Mouse (Mus musculus): ENCODE data around the gene Lce1k. TPM values are rescaled to one million over a fixed set of nuclear protein-coding genes. Genes with fewer than 3 reads are reported as not detected.

Gene Lce1k
- polyA plus RNA-seq, 1 experiment from 2014 or later: not detected

DNA sequence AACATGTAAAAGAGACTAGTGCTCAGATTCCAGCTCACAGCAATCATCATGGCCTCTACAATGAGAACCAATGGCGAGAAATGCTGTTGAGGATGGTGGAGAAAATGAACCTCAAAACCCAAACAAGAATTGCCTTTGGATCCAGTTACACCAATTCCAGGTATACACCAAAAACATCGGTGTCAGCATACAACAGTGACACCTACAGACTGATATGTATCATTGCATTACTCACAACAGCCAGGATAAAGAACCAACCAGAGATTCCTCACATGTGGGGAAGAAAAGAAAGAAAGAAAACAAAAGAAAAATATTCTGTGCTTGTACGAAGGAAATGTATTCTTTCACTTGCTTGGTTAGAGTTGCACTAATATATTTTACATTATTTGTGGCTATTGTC lies 36.1 kb downstream of the Lce1k start:
- Histone ChIP-seq H3K4me2 (ENCODE audit: low read depth, low read length) (no peak overlapping the region), H3K36me3 (replicated peaks; ENCODE audit: control insufficient read depth, insufficient read depth, low read depth, low read length) (no peaks in the 10 kb centered on the region)
- 23% methylated on average over 3 of the region's 3 CpGs for WGBS

DNA sequence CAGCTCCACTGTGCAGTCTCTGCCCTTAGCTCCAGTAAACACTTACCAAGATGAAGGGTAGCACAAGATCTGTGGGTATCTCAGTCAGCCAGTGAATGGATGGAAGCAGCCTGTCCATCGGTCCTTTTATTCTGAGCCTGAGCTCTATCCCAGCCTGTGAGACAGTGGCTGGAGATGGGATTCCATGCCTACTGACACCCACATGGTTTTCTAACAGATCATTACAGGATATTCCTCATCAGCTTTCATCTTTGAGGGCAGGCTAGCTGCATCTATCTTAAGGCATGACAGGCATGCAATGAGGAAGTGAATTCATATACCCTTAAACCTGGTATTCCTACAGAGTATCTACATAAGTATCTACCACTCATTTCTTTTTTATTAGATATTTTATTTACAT lies 42.7 kb downstream of the Lce1k start, which contains the start of gene Lce1h:
Gene Lce1h, minus strand, starts transcription at position 101 of the 400 bp plus-strand sequence.
- ATAC-seq (replicated peaks; ENCODE audit: insufficient number of reproducible peaks, low FRiP score, low TSS enrichment, low read depth) (no peak), DNase-seq (ENCODE audit: low spot score) (no peak)
- no peaks in the 10 kb centered on the region for H3K9me3 ChIP-seq (replicated peaks; ENCODE audit: control insufficient read depth, low read length)
- H3K27ac ChIP-seq (replicated peaks; ENCODE audit: low read depth, low read length): no peak within 1 kb of the TSS
- H3K9ac ChIP-seq (replicated peaks; ENCODE audit: low read length): no peak within 1 kb of the TSS
- H3K4me2 ChIP-seq (ENCODE audit: low read depth, low read length): no peak within 1 kb of the TSS
- no peaks in the 10 kb centered on the region for H3K4me1 ChIP-seq (ENCODE audit: control insufficient read depth, insufficient read depth, low read length)
- 87% methylated on average over 1 of the region's 1 CpGs for WGBS
- no peaks in the 10 kb centered on the region for H3K27me3 ChIP-seq (ENCODE audit: control insufficient read depth, insufficient read depth, low read length)
- H3K36me3 ChIP-seq (replicated peaks; ENCODE audit: control insufficient read depth, insufficient read depth, low read depth, low read length): no peaks in the 10 kb centered on the region
- H3K4me3 ChIP-seq (ENCODE audit: low read depth, low read length): no peak within 1 kb of the TSS

More for the DNA sequence above, 36.1 kb downstream of the Lce1k start:
- no peak for ATAC-seq (replicated peaks; ENCODE audit: insufficient number of reproducible peaks, low FRiP score, low TSS enrichment, low read depth)
- Histone ChIP-seq H3K9ac (replicated peaks; ENCODE audit: low read length) (no peak overlapping the region), H3K27me3 (ENCODE audit: control insufficient read depth, insufficient read depth, low read length) (no peaks in the 10 kb centered on the region), H3K4me3 (ENCODE audit: low read depth, low read length) (no peak overlapping the region), H3K4me1 (ENCODE audit: control insufficient read depth, insufficient read depth, low read length) (no peaks in the 10 kb centered on the region), H3K9me3 (replicated peaks; ENCODE audit: control insufficient read depth, low read length) (no peaks in the 10 kb centered on the region), H3K27ac (replicated peaks; ENCODE audit: low read depth, low read length) (no peak overlapping the region)
- DNase-seq (ENCODE audit: low spot score): peak; percentile 37

Other genes with a start within 250 kb of the Lce1k start
- 0.17 TPM in 1 of 2 replicates, not detected in the other for gene Ivl, start 234.2 kb downstream of the Lce1k start, polyA plus RNA-seq (2014; fragmentation: Nextera tagmentation; extraction: Ambion mirVana)
- gene Smcp, start 218.9 kb downstream of the Lce1k start, polyA plus RNA-seq (2014; fragmentation: Nextera tagmentation; extraction: Ambion mirVana): not detected in 2 replicates
- gene 2210017I01Rik, start 200.4 kb downstream of the Lce1k start, polyA plus RNA-seq (2014; fragmentation: Nextera tagmentation; extraction: Ambion mirVana): not detected in 2 replicates
- not detected in 2 replicates for gene Lce6a, start 186.2 kb downstream of the Lce1k start, polyA plus RNA-seq (2014; fragmentation: Nextera tagmentation; extraction: Ambion mirVana)
- not detected in 2 replicates for gene Lce1a1, start 159.6 kb downstream of the Lce1k start, polyA plus RNA-seq (2014; fragmentation: Nextera tagmentation; extraction: Ambion mirVana)
- gene Lce1b, start 151.0 kb downstream of the Lce1k start, polyA plus RNA-seq (2014; fragmentation: Nextera tagmentation; extraction: Ambion mirVana): not detected in 2 replicates
- gene Lce1a2, start 137.6 kb downstream of the Lce1k start, polyA plus RNA-seq (2014; fragmentation: Nextera tagmentation; extraction: Ambion mirVana): not detected in 2 replicates
- not detected in 2 replicates for gene Lce1c, start 128.6 kb downstream of the Lce1k start, polyA plus RNA-seq (2014; fragmentation: Nextera tagmentation; extraction: Ambion mirVana)
- not detected in 2 replicates for gene Lce1d, start 120.7 kb downstream of the Lce1k start, polyA plus RNA-seq (2014; fragmentation: Nextera tagmentation; extraction: Ambion mirVana)
- not detected in 2 replicates for gene Lce1e, start 98.8 kb downstream of the Lce1k start, polyA plus RNA-seq (2014; fragmentation: Nextera tagmentation; extraction: Ambion mirVana)
- gene Lce1f, start 87.5 kb downstream of the Lce1k start, polyA plus RNA-seq (2014; fragmentation: Nextera tagmentation; extraction: Ambion mirVana): not detected in 2 replicates
- gene Gm38119, start 68.8 kb downstream of the Lce1k start, polyA plus RNA-seq (2014; fragmentation: Nextera tagmentation; extraction: Ambion mirVana): not detected in 2 replicates
- gene Lce1g, start 55.6 kb downstream of the Lce1k start, polyA plus RNA-seq (2014; fragmentation: Nextera tagmentation; extraction: Ambion mirVana): not detected in 2 replicates
- not detected in 2 replicates for gene Lce1h, start 42.8 kb downstream of the Lce1k start, polyA plus RNA-seq (2014; fragmentation: Nextera tagmentation; extraction: Ambion mirVana)
- gene Lce1i, start 29.0 kb downstream of the Lce1k start, polyA plus RNA-seq (2014; fragmentation: Nextera tagmentation; extraction: Ambion mirVana): not detected in 2 replicates
- gene Lce1j, start 17.4 kb downstream of the Lce1k start, polyA plus RNA-seq (2014; fragmentation: Nextera tagmentation; extraction: Ambion mirVana): not detected in 2 replicates
- not detected in 2 replicates for gene Kprp, start 19.4 kb upstream of the Lce1k start, polyA plus RNA-seq (2014; fragmentation: Nextera tagmentation; extraction: Ambion mirVana)
- gene Lce1l, start 43.4 kb upstream of the Lce1k start, polyA plus RNA-seq (2014; fragmentation: Nextera tagmentation; extraction: Ambion mirVana): not detected in 2 replicates
- not detected in 2 replicates for gene 2310050C09Rik, start 62.3 kb upstream of the Lce1k start, polyA plus RNA-seq (2014; fragmentation: Nextera tagmentation; extraction: Ambion mirVana)
- gene Lce3a, start 118.3 kb upstream of the Lce1k start, polyA plus RNA-seq (2014; fragmentation: Nextera tagmentation; extraction: Ambion mirVana): not detected in 2 replicates
- not detected in 2 replicates for gene Lce3b, start 125.1 kb upstream of the Lce1k start, polyA plus RNA-seq (2014; fragmentation: Nextera tagmentation; extraction: Ambion mirVana)
- gene Lce3c, start 136.6 kb upstream of the Lce1k start, polyA plus RNA-seq (2014; fragmentation: Nextera tagmentation; extraction: Ambion mirVana): not detected in 2 replicates
- not detected in 2 replicates for gene Lce3d, start 149.5 kb upstream of the Lce1k start, polyA plus RNA-seq (2014; fragmentation: Nextera tagmentation; extraction: Ambion mirVana)
- not detected in 2 replicates for gene Lce3e, start 159.2 kb upstream of the Lce1k start, polyA plus RNA-seq (2014; fragmentation: Nextera tagmentation; extraction: Ambion mirVana)
- gene Lce3f, start 184.3 kb upstream of the Lce1k start, polyA plus RNA-seq (2014; fragmentation: Nextera tagmentation; extraction: Ambion mirVana): not detected in 2 replicates
- gene Crct1, start 207.8 kb upstream of the Lce1k start, polyA plus RNA-seq (2014; fragmentation: Nextera tagmentation; extraction: Ambion mirVana): 0.70 TPM in 1 of 2 replicates, not detected in the other
- gene Lce1m, start 211.2 kb upstream of the Lce1k start, polyA plus RNA-seq (2014; fragmentation: Nextera tagmentation; extraction: Ambion mirVana): not detected in 2 replicates